Mouse (Mus musculus) midbrain, embryonic 14.5 days (tissue): Measurements from ENCODE around the gene Espnl. TPM values are rescaled to one million over a fixed set of nuclear protein-coding genes. Genes with fewer than 3 reads are reported as not detected.
A peak's percentile ranks its signal among the peaks of the same experiment; 100 is the strongest.

Experiments used
- ATAC-seq: fragments of 200-750 bp; cut with Nextera tagmentation; 2 replicates; pipeline ENCODE4 v1.8.0; 2017; ENCODE audit warnings: moderate number of reproducible peaks, moderate library complexity; ENCODE audit not compliant: low FRiP score, low TSS enrichment
- DNase-seq: peaks from one replicate; pipeline ENCODE4 v3.0.0-alpha.2; 2015
- H3K27ac ChIP-seq: fragments of 300-500 bp; sonication (generic); replicated peaks from 2 replicates; pipeline ENCODE4 v1.5.1; 2014; ENCODE audit warnings: mild to moderate bottlenecking, low read depth, low read length, moderate library complexity
- H3K27me3 ChIP-seq: fragments of 300-500 bp; sonication (generic); 2 replicates; pipeline ENCODE4 v1.6.1; 2014; ENCODE audit warnings: low read length, control low read depth, mixed read lengths; ENCODE audit not compliant: control insufficient read depth, insufficient read depth
- H3K36me3 ChIP-seq: fragments of 300-500 bp; sonication (generic); 2 replicates; pipeline ENCODE4 v1.6.1; 2014; ENCODE audit warnings: low read length, control low read depth; ENCODE audit not compliant: control insufficient read depth, insufficient read depth
- H3K4me1 ChIP-seq: fragments of 300-500 bp; sonication (generic); 2 replicates; pipeline ENCODE4 v1.6.1; 2014; ENCODE audit warnings: mild to moderate bottlenecking, antibody characterized with exemption, low read length, control low read depth; ENCODE audit not compliant: control insufficient read depth, insufficient read depth
- H3K4me2 ChIP-seq: fragments of 300-500 bp; sonication (generic); 2 replicates; pipeline ENCODE4 v1.6.1; 2014; ENCODE audit warnings: mild to moderate bottlenecking, low read length, moderate library complexity
- H3K4me3 ChIP-seq: fragments of 300-500 bp; sonication (generic); replicated peaks from 2 replicates; pipeline ENCODE4 v1.5.1; 2014; ENCODE audit warnings: low read depth, low read length
- H3K9ac ChIP-seq: fragments of 300-500 bp; sonication (generic); replicated peaks from 2 replicates; pipeline ENCODE4 v1.6.1; 2014; ENCODE audit warnings: mild to moderate bottlenecking, low read length, moderate library complexity
- H3K9me3 ChIP-seq: fragments of 300-500 bp; sonication (generic); 2 replicates; pipeline ENCODE4 v1.6.1; 2016; ENCODE audit warnings: low read length, control low read depth, mixed read lengths; ENCODE audit not compliant: control insufficient read depth
- WGBS: fragments of 180-500 bp; shearing (Covaris S2); extraction: QIAGEN DNeasy Blood & Tissue Kit; methylation state at CpG from one replicate; pipeline ENCODE4 v1.1.7; 2014; 5-methylcytosine and 5-hydroxymethylcytosine counted together
- polyA plus RNA-seq: library from polyadenylated mRNA; unstranded; fragments of >200 nt; fragmentation: Nextera tagmentation; extraction: Ambion mirVana; gene quantifications from 2 replicates; pipeline ENCODE4 v1.2.1, GENCODE M21; 2014

Gene Espnl
- polyA plus RNA-seq, 1 experiment from 2014 or later, result 0.11 TPM

DNA sequence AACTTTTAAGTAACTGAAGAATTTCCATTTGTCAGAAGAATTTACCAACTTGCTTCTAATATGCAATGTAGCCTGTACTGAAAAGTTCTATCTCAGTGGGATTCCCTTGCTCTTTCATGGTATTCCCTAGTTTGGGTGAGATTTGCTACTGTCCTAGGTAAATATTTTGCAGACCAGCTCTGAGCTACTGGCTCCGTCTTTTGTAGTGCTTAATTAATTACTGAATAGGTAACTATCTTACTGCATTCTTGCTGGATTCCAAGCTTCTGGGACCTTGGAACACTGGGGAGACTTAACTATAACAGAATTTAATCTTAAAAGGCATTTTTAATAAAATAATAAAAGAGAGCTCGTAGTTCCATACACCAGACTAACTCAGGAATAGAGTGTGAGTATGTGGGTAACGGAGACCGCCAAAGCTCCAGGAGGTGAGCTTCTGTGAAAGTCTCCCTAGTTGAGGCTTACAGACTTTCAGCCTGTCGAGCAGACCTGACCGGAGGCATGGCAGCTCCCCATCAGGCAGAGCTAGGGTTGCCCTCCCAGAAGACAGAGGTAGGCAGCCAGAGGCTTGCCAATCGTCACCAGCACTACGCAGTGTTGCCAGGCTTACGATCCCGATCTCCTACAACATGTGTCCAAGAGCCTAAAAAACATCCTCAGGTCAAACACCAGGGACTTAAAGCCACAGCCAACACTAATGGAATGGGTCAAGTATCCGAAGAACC, 29.6 kb upstream of the Espnl start:
- DNase-seq (no peak), ATAC-seq (no peak)
- no peak overlapping the region for H3K4me3 ChIP-seq
- no peak overlapping the region for H3K9ac ChIP-seq
- peaks cover 22% of the 10 kb centered on the region for H3K36me3 ChIP-seq
- H3K9me3 ChIP-seq, result no peaks in the 10 kb centered on the region
- H3K27me3 ChIP-seq, result no peaks in the 10 kb centered on the region
- no peaks in the 10 kb centered on the region for H3K4me1 ChIP-seq
- WGBS, result 95% methylated on average over 11 of the region's 11 CpGs
- H3K4me2 ChIP-seq, result no peak overlapping the region
- no peak overlapping the region for H3K27ac ChIP-seq

DNA sequence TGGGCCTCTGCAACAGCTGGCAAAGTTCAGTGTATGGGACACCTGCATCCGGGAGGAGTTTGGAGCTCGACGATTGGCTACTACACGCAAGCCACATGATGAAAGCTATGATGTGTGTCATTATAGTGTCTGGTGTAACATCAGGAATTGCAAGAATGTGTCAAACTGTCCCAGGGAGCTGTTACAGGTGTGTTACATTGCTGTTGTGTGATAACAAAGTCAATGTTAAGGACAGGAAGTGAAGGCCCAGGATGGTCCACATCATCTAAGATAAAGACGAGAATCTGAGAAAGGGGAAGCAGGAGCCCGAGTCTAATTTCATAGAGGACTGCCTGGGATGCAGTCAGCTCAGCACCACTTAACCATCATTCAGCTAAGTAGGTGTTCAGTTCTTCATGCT, 26.3 kb upstream of the Espnl start:
- no peak overlapping the region for H3K4me3 ChIP-seq
- 0 out of 2 replicates have a peak, but pooled peaks cover 8% of the 10 kb centered on the region for H3K36me3 ChIP-seq
- ATAC-seq (no peak), DNase-seq (no peak)
- H3K4me2 ChIP-seq, result no peak overlapping the region
- H3K27ac ChIP-seq, result no peak overlapping the region
- 0 out of 2 replicates have a peak, but pooled peaks cover 4% of the 10 kb centered on the region for H3K4me1 ChIP-seq
- no peak overlapping the region for H3K9ac ChIP-seq
- 96% methylated on average over 6 of the region's 6 CpGs for WGBS
- no peaks in the 10 kb centered on the region for H3K27me3 ChIP-seq
- H3K9me3 ChIP-seq, result no peaks in the 10 kb centered on the region

DNA sequence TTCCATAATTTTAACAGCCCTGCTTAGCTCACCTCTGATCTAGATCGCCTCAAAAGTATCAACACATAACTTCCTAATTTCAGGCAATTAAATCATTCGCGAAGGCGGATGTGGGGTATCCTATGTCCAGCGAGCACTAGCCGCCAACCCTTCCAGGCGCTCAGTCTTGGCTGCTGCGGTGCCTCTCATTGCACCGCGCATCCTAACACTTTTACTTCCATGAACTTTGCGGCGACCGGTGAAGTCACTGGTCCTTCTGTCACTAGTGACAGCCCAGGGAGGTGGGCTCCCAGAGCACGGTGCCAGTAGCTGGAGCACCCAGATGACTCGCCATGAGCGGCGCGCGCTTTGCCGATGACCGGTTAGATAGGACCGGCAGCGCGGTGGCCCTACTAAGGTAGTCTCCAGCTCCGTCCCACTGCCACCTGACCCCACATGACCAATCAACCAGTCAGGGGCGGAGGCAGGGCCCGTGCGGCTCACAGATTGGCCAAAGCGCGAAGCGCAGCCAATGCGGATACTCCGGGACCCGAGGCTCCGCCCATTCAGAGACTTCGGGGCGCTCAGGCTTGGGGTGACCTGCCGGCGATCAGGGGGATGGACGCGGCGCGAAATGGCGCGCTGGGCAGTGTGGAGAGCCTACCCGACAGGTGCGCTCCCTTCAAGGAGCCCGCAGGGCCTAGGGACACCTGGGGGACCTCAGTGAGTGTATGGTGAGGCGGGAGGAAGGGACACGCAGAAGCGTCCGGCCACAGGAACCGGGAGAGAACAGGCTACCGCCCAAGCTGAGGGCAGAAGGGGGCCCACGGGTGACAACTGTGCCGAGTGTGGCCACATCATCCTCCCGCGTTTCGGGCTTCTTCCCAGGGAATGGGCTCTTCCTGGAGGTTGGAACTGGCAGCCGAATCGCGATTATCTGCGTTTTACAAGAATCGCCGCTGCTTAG, 23.8 kb upstream of the Espnl start, which contains the start of gene Scly:
TSS of gene Scly (plus strand) at position 540 of the 946 bp plus-strand sequence.
- peak within 1 kb of the TSS; percentile 72 for H3K9ac ChIP-seq
- WGBS, result under 1% methylated on average over 65 of the region's 65 CpGs
- H3K9me3 ChIP-seq, result no peaks in the 10 kb centered on the region
- peak within 1 kb of the TSS; percentile 79 for H3K4me2 ChIP-seq
- ATAC-seq (peak; percentile 99), DNase-seq (peak; percentile 96)
- H3K36me3 ChIP-seq, result 0 out of 2 replicates have a peak, but pooled peaks cover 3% of the 10 kb centered on the region
- H3K4me1 ChIP-seq, result 0 out of 2 replicates have a peak, but pooled peaks cover 4% of the 10 kb centered on the region
- H3K4me3 ChIP-seq, result peak within 1 kb of the TSS; percentile 80
- peak within 1 kb of the TSS; percentile 45; the same call in 1 of the 2 replicates for H3K27ac ChIP-seq
- no peaks in the 10 kb centered on the region for H3K27me3 ChIP-seq

DNA sequence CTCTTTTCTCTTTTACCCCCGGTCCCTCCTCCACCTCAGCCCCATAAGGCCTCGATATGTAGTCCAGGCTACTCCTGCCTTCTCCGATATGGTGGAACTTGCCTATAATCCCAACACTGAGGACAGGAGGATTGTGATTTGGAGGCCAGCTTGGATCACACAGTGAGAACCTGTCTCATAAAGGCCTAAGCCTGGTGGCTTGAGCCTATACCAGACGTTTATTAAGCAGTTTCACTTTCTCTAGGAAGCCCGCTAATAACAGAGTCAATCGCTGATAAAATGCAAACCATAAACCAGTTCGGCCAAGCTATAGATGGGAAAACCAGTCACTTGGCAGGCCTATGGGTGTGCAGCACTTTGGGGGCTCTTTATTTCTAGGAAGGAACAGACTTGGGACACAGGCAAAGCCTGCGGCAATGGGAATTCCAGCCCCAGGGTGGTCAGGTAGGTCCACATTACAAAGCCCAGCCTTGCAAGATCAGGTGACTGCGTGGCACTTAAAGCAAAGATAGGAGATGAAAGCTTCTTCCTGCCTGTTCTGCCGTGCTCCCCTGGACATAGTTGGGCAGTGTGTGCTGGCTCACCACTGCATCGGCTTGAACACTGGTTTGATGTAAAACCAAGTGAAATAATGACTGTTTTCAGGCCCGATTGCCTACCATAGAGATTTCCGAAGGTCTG, 22.7 kb upstream of the Espnl start:
- no peaks in the 10 kb centered on the region for H3K9me3 ChIP-seq
- 86% methylated on average over 13 of the region's 13 CpGs for WGBS

DNA sequence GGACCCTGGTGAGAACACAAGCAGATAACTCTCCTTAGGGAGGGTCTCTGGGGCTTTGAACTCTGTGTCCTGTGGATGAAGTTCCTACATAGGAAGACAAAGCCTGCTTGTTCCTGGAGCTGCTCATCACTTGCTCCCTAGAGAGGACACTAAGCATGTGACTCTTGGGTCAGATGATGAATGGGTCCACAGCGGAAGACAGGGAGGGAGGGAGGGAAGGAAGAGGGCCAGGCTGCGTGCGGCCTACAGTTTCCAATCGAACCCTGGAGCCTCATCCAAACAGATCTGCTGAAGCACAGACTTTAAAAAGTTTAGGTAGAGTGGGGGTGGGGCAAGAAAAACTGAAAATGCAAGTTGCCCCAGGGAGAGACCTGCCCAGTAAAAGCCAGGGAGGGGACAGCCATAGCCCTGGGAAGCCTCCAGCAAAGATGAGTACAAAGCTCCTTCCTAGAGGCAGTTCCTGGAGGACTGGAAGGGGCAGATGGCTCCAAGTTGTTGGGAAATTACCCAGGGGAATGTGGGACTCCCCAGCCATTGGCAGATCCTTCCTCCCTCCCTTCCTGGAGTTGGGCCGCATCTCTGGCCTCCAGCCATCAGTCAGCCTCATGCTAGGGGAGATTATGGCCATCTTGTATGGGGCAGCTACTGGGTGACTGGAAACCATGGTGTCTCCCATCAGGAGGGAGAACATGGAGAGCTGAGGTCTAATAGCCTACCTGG, 22.0 kb upstream of the Espnl start:
- 96% methylated on average over 5 of the region's 5 CpGs for WGBS
- H3K4me3 ChIP-seq, result no peak overlapping the region
- H3K27ac ChIP-seq, result no peak overlapping the region
- H3K27me3 ChIP-seq, result no peaks in the 10 kb centered on the region
- 0 out of 2 replicates have a peak, but pooled peaks cover 4% of the 10 kb centered on the region for H3K4me1 ChIP-seq
- H3K36me3 ChIP-seq, result 0 out of 2 replicates have a peak, but pooled peaks cover 6% of the 10 kb centered on the region
- no peaks in the 10 kb centered on the region for H3K9me3 ChIP-seq
- DNase-seq (no peak), ATAC-seq (no peak)
- H3K4me2 ChIP-seq, result no peak overlapping the region
- H3K9ac ChIP-seq, result no peak overlapping the region

More for the DNA sequence above, 22.7 kb upstream of the Espnl start:
- Histone ChIP-seq H3K27ac (no peak overlapping the region), H3K4me2 (peak overlapping the region; percentile 79), H3K27me3 (no peaks in the 10 kb centered on the region), H3K4me3 (peak overlapping the region; percentile 80), H3K9ac (peak overlapping the region; percentile 72; the same call in 1 of the 2 replicates), H3K36me3 (0 out of 2 replicates have a peak, but pooled peaks cover 6% of the 10 kb centered on the region), H3K4me1 (0 out of 2 replicates have a peak, but pooled peaks cover 4% of the 10 kb centered on the region)
- DNase-seq (peak; percentile 4), ATAC-seq (no peak)

DNA sequence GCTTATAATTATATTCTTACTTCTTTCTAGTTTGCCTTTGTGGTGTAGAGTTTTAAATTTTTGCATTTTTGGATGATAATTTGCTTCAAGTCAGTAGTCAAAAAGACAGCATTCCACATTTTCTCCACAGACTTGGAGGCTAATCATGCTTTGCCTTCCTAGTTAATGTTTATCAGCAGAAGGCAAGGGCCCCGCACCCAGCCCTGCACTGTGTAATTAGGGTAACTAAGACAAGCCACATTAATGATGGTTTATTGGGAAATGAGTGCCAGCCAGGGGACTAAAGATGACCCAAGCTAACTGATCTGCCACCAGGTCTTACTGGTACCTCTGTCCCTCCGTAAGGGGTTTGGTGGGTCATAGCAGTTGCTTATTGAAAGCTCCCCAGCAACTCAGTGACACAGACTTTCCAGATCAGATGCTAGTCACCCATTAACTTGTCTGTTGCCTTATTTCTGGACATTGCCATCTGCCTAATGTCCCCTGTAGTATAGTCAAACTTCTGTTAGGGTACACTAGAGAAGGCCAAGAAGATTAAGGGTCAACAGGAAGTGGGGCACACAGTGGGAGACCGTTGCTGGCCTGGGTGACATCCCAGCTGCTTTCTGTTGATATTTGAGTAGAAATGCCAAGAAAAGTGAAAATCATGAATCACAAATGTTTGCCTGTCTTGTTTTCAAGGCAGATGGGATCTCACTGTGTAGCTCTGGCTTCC, 20.5 kb upstream of the Espnl start:
- Histone ChIP-seq H3K9me3 (no peaks in the 10 kb centered on the region), H3K9ac (no peak overlapping the region), H3K27me3 (no peaks in the 10 kb centered on the region), H3K4me2 (no peak overlapping the region), H3K27ac (no peak overlapping the region), H3K36me3 (peaks cover 16% of the 10 kb centered on the region; the same call in 1 of the 2 replicates), H3K4me1 (0 out of 2 replicates have a peak, but pooled peaks cover 4% of the 10 kb centered on the region), H3K4me3 (no peak overlapping the region)
- DNase-seq, result no peak
- ATAC-seq, result no peak
- 95% methylated on average over 3 of the region's 3 CpGs for WGBS

DNA sequence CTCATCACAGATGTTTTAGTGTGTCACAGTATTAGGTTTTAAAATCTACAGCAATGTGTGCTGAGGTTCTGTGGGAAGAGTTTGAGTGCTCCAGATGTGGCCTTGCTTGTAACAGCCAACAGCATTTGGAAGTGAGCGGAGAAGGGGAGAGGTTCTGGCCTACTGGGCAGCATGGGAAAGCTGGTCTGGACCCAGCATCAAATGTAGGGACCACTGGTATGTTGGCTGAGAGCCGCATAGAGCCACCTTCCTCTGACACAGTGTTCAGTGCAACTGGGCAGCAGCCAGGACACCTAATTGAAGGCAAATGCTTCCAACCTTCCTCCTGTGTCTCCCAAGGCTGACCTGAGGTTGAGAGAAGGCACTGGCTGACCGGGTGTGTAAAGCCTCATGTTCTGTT, 19.9 kb upstream of the Espnl start:
- DNase-seq (no peak), ATAC-seq (no peak)
- Histone ChIP-seq H3K9me3 (no peaks in the 10 kb centered on the region), H3K27me3 (no peaks in the 10 kb centered on the region), H3K4me2 (no peak overlapping the region), H3K4me1 (0 out of 2 replicates have a peak, but pooled peaks cover 4% of the 10 kb centered on the region), H3K27ac (no peak overlapping the region), H3K9ac (no peak overlapping the region), H3K4me3 (no peak overlapping the region), H3K36me3 (peaks cover 19% of the 10 kb centered on the region; the same call in 1 of the 2 replicates)
- WGBS, result 92% methylated on average over 3 of the region's 3 CpGs
